Mouse (Mus musculus) thymus, postnatal 0 days (tissue): ENCODE data around the gene Adh6b. TPM values are rescaled to one million over a fixed set of nuclear protein-coding genes. Genes with fewer than 3 reads are reported as not detected.
"Not testable (repeated sequence)": the region's sequence is repeated elsewhere in the genome, so short reads cannot be mapped to it uniquely, and the experiment has no call there.

ENCODE experiments used
- DNase-seq: peaks from one replicate; pipeline ENCODE4 v3.0.0-alpha.2; 2015; ENCODE audit warnings: low spot score
- polyA plus RNA-seq: library from polyadenylated mRNA; unstranded; fragments of >200 nt; fragmentation: Nextera tagmentation; extraction: Ambion mirVana; gene quantifications from 2 replicates; pipeline ENCODE4 v1.2.1, GENCODE M21; 2015

Adh6b gene
- polyA plus RNA-seq, 1 experiment from 2014 or later = 0.36 TPM

DNA sequence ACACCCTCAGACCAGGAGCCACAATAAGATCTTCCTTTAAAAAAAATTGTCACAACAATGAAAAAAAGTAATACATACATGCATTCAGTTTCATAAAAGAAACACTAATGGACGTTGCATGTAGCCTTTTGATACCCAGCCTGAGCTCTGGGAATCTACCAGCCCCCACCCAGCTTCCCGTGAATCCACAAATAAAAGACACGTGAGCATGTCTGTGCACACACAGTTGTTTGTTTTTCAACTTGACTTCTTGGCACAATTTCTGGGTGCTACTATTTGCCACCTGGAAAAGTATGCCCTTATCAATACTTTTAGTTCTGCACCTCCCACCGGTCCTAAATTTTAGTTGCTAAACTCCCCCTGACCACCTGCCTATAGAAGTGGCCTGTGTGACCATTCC is 19.1 kb downstream of the Adh6b start:
- no peak for DNase-seq

DNA sequence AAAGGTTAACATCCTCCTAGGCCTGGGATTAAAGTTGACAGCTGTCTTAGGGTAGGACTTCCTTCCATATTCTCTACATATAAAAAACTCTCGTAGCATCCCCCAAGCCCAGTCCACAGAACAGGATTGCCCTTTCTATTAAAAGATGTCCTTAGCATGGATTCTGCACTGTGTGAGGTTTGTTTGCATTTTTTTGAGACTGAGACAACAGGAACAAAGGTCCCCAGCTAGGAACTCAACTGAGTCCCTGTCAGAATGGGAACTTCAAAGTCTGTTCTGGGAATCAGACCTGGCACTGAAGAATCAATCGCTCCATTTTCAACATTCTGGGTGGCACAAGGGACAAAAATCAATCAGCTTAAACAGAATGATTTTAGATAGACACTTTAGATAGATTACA is 21.3 kb downstream of the Adh6b start:
- DNase-seq = no peak

DNA sequence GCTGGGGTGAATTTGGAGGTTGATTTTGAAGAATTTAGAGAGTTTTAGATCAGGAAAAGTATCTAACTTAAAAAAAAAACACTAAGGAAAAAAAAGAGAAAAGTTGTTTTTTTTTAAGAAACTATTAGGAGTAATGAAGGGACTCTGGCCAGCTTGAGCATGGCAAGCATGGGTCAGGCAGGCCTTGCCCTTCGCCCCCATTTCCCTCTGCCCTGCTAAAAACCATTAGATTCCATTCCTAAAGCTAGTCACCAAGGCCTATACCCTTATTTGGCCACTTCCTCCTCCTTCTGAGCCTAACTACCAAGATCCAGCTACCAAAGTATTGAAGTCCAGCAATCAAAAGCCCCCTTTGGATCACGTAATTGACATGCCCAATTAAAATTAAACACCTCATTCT is 24.6 kb downstream of the Adh6b start:
- DNase-seq = no peak

DNA sequence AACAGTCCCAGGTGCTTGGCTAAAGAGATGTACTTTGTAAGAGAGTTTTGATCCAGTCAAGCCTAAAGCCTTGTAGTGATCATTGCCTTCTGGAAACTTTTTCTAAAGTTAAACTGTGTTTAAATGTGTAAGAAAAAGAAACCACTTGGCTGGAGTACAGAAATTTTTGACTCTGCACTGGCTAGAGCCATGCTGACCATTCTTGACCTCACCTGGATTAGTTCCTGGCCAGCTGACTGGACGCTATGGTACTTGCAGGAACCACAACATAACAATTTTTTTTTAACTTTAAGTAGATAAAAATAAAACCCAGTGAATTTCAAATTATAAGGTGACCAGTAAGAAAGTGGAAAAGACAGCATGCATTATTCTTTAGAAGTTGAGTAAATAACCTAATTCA is 28.0 kb downstream of the Adh6b start:
- DNase-seq = no peak

DNA sequence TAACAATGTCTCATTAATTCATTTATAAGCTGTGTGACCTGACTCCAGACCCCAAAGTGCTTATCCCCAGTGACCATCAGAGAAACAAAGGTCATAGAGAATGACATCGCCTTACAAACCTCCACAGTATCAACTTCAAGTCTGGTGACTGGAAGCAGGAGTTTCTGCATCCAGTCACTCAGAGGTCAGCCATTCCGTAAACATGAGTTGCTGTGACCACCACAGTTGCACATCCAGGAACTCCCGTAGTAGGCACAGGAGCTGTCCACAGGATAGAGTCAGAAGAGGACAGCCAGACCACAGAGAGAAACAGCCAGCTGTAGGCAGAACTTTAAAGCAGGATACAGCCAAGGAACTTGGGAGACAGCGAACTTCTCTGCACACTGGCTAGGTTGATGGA is 28.7 kb downstream of the Adh6b start:
- not testable (repeated sequence) for DNase-seq

DNA sequence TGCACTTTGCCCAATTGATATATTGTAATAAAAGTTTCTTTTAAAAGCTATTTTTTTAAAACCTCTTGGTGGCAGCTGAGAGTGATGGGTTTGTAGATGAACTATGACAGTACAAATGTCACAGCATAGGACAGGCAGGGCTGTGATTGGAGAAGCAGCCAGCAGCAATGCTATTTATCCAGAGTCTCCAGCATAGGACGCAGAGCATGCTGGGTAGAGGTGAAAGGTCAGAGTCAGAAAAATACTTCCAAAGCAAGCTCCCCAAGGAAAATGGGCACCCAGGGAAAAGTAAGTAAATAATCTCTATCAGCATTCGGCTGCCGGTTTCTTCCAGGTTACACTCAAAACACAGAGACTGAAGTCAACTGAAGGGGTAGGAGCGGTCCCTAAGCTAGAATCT is 32.3 kb downstream of the Adh6b start:
- no peak for DNase-seq

DNA sequence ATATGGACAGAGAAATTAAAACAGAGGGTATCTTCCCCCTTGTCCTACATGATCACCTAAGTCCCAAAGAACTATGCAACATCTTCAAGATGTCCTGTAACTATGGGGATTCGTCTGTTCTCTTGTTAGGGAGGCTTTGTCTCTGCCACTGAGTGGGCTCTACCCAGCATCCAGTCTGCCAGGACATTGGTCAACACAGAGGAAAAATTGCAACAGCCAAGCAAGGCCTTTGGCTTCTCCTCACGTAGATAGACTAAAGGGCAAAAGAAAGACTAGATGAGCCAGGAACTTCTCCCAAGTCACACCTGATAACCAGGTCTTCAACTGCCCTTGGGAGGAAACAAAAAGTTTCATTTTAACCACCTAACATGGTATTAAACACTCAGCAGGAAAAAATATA is 33.6 kb downstream of the Adh6b start:
- no peak for DNase-seq

DNA sequence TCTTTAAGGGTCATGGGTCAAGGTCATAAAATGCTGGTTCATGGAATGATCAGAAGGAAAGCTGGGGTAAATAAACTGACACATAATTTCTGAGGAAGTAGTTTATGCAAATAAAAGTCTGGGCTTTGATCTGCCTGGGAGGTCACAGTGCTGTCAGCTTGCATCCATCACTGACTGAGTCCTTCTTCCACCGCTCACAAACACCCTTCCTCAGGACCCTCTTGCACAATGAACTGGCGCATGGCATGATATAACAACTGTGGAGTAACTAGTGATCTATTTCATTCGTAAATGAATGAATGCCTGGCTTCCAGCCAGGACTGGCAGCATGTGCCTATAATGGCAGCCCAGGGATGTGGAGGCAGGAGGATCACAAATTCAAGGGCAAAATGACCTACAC is 39.6 kb downstream of the Adh6b start:
- no peak for DNase-seq

DNA sequence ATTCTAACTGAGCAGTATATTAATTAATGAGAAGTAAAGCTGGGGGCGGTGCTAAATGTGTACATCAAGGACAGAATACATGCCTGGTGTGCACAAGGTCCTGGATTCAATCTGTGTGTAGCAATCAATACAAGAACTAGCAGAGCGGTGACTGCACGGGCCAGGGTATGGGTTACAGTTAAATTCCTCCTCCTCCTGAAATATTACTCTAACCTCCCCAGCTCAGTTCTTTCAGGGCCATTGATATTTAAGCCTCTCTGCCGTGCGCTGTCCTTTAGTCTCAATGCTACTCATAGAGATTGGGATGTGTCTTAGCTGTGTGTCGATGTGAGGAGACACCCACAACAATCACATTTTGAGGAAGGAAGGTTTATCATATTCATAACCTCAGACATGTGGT is 45.6 kb downstream of the Adh6b start:
- no peak for DNase-seq

DNA sequence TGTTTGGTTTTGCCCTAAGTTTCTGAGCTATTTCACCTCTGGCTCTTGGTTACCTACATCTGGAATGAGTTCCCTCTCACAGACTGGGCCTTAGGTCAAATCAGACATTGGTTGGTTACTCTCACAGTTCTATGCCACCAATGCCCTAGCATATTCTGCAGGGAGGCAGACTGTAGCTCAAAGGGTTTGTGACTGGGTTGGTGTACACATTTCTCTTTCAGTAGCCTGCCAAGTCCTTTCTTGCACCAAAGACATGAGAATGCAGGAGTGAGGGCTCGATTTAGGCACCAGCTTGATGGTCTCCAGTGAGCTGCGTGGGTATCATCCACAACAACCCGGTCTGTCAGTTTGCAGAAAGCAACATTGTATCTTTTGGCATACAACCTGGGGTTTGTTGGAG is 63.3 kb downstream of the Adh6b start:
- no peak for DNase-seq

DNA sequence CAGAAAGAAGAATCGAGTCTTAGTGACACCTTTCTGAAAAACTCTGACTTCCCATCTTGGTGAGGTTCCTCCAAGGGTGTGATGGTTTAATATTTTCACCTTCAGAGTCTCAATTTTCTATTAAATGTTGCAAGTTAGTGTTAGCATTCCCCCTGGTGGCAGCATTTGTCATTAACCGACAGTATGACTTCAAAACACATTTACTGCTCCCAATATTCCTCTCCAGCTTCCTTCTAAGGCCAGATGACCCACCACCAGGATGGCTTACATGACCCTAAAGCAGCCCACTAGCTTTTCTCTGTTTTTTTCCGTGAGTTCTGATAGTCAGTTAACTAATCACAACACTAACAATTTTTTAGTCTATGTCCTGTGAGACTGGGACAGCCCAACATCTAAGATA is 63.8 kb downstream of the Adh6b start:
- DNase-seq = peak; percentile 18

DNA sequence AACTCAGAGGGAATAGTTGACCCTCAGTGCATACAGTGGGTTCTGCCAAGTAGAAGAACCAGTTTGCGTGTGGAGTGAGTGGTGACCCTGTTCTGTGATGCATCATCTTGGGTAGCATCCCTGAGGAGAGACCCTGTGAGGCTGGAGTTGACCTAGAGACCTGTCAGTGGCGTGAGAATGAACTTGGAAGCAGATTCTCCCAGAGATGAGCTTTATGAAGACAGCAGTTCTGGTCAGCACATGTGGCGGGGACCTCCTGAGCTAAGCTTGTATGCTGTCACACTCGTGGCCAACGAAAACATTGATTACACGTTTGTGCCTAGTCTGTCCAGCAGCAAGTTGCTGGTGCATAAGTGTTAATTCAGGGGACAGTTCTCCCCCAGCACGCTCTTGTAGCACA is 64.3 kb downstream of the Adh6b start:
- DNase-seq = no peak

DNA sequence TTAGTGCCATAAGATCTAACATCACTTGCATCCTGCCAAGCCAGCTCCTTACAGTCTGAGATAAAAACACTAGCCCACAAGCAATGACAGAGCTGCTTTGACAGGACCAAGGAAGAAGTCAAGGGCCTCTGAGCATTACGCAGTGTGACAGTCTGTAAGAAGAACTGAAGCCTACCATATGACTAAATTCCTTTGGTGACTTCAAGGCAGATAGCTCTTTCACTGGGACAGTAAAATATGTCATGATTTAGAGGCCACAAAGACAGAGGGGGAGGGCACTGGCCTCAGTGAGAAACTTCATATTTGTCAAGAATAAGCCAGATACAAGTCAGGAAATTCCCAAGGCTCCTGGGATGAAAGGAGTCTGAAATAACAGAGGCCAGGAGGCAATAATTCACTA is 66.3 kb downstream of the Adh6b start:
- no peak for DNase-seq

Other genes starting within 250 kb of the Adh6b start
- gene Trmt10a, start 198.3 kb upstream of the Adh6b start, polyA plus RNA-seq = 9.5 and 10.4 TPM in 2 replicates
- 8.6 and 9.9 TPM in 2 replicates for gene Mttp, start 196.8 kb upstream of the Adh6b start, polyA plus RNA-seq
- gene 4930579F01Rik, start 147.9 kb upstream of the Adh6b start, polyA plus RNA-seq = not detected in 2 replicates
- 0.18 and 0.44 TPM in 2 replicates for gene Adh7, start 124.0 kb upstream of the Adh6b start, polyA plus RNA-seq
- 6.9 and 8.0 TPM in 2 replicates for gene Adh1, start 80.8 kb upstream of the Adh6b start, polyA plus RNA-seq
- 0.40 and 0.46 TPM in 2 replicates for gene Adh6a, start 28.5 kb upstream of the Adh6b start, polyA plus RNA-seq
- gene Adh4, start 73.7 kb downstream of the Adh6b start, polyA plus RNA-seq = not detected in 2 replicates
- gene Adh5, start 101.3 kb downstream of the Adh6b start, polyA plus RNA-seq = 201 and 206 TPM in 2 replicates
- gene Metap1, start 147.7 kb downstream of the Adh6b start, polyA plus RNA-seq = 32.8 and 36.3 TPM in 2 replicates
- 251 and 280 TPM in 2 replicates for gene Eif4e, start 184.4 kb downstream of the Adh6b start, polyA plus RNA-seq